Mouse (Mus musculus): ENCODE results near the gene Bhlhe40. TPM values are rescaled to one million over a fixed set of nuclear protein-coding genes. Genes with fewer than 3 reads are reported as not detected.

Bhlhe40 gene
- polyA plus RNA-seq (2015; fragmentation: Nextera tagmentation; extraction: Ambion mirVana): 7.3 and 8.9 TPM in 2 replicates

- Histone ChIP-seq H3K4me1 (ENCODE audit: control insufficient read depth, insufficient read depth, low read depth, low read length) (peaks cover 14% of the 10 kb centered on the region), H3K4me3 (ENCODE audit: low read length) (peak within 1 kb of the TSS; percentile 54), H3K9ac (ENCODE audit: low read depth, low read length) (peak within 1 kb of the TSS; percentile 70), H3K36me3 (ENCODE audit: control insufficient read depth, insufficient read depth, low read length) (0 out of 2 replicates have a peak, but pooled peaks cover 5% of the 10 kb centered on the region), H3K4me2 (ENCODE audit: low read length) (peak within 1 kb of the TSS; percentile 95), H3K9me3 (ENCODE audit: control insufficient read depth, low read length) (no peaks in the 10 kb centered on the region), H3K27me3 (replicated peaks; ENCODE audit: control insufficient read depth, insufficient read depth, low read length) (no peaks in the 10 kb centered on the region; the same call in 1 of the 2 replicates), H3K27ac (ENCODE audit: low read depth, low read length) (peak within 1 kb of the TSS; percentile 95)
- WGBS: under 1% methylated on average over 34 of the region's 43 CpGs
- ATAC-seq: peak; percentile 89
Measured at GRCm38 (mm10) chr6:108660206-108660877, at the start of gene Bhlhe40. Gene Bhlhe40, plus strand, starts transcription at chr6:108660629.

GRCm38 (mm10) chr6:108611663-108612062 lies 48.8 kb upstream of the Bhlhe40 start:
- Histone ChIP-seq H3K36me3 (ENCODE audit: control insufficient read depth, insufficient read depth, low read length) (no peaks in the 10 kb centered on the region), H3K27me3 (replicated peaks; ENCODE audit: control insufficient read depth, insufficient read depth, low read length) (no peaks in the 10 kb centered on the region), H3K9me3 (ENCODE audit: control insufficient read depth, low read length) (no peaks in the 10 kb centered on the region), H3K9ac (ENCODE audit: low read depth, low read length) (no peak overlapping the region), H3K27ac (ENCODE audit: low read depth, low read length) (no peak overlapping the region), H3K4me2 (ENCODE audit: low read length) (no peak overlapping the region), H3K4me1 (ENCODE audit: control insufficient read depth, insufficient read depth, low read depth, low read length) (no peaks in the 10 kb centered on the region), H3K4me3 (ENCODE audit: low read length) (no peak overlapping the region)
- 68% methylated on average over 3 of the region's 3 CpGs for WGBS
- no peak for ATAC-seq

GRCm38 (mm10) chr6:108618025-108618424 lies 42.4 kb upstream of the Bhlhe40 start:
- no peaks in the 10 kb centered on the region for H3K36me3 ChIP-seq (ENCODE audit: control insufficient read depth, insufficient read depth, low read length)
- no peak for ATAC-seq
- 93% methylated on average over 10 of the region's 10 CpGs for WGBS

GRCm38 (mm10) chr6:108623028-108623565 lies 37.3 kb upstream of the Bhlhe40 start:
- Histone ChIP-seq H3K4me3 (ENCODE audit: low read length) (no peak overlapping the region), H3K27ac (ENCODE audit: low read depth, low read length) (no peak overlapping the region), H3K4me1 (ENCODE audit: control insufficient read depth, insufficient read depth, low read depth, low read length) (no peaks in the 10 kb centered on the region), H3K27me3 (replicated peaks; ENCODE audit: control insufficient read depth, insufficient read depth, low read length) (no peaks in the 10 kb centered on the region), H3K36me3 (ENCODE audit: control insufficient read depth, insufficient read depth, low read length) (no peaks in the 10 kb centered on the region), H3K9me3 (ENCODE audit: control insufficient read depth, low read length) (no peaks in the 10 kb centered on the region; the same call in 1 of the 2 replicates), H3K4me2 (ENCODE audit: low read length) (no peak overlapping the region), H3K9ac (ENCODE audit: low read depth, low read length) (no peak overlapping the region)
- WGBS: 88% methylated on average over 4 of the region's 4 CpGs
- ATAC-seq: no peak

More at GRCm38 (mm10) chr6:108618025-108618424, 42.4 kb upstream of the Bhlhe40 start:
- H3K4me1 ChIP-seq (ENCODE audit: control insufficient read depth, insufficient read depth, low read depth, low read length): no peaks in the 10 kb centered on the region
- H3K9ac ChIP-seq (ENCODE audit: low read depth, low read length): no peak overlapping the region
- H3K4me3 ChIP-seq (ENCODE audit: low read length): no peak overlapping the region
- H3K27me3 ChIP-seq (replicated peaks; ENCODE audit: control insufficient read depth, insufficient read depth, low read length): no peaks in the 10 kb centered on the region
- no peak overlapping the region for H3K27ac ChIP-seq (ENCODE audit: low read depth, low read length)
- H3K4me2 ChIP-seq (ENCODE audit: low read length): no peak overlapping the region
- no peaks in the 10 kb centered on the region for H3K9me3 ChIP-seq (ENCODE audit: control insufficient read depth, low read length)

GRCm38 (mm10) chr6:108624915-108625314 lies 35.5 kb upstream of the Bhlhe40 start:
- Histone ChIP-seq H3K9me3 (ENCODE audit: control insufficient read depth, low read length) (peaks cover 2% of the 10 kb centered on the region), H3K9ac (ENCODE audit: low read depth, low read length) (no peak overlapping the region), H3K4me1 (ENCODE audit: control insufficient read depth, insufficient read depth, low read depth, low read length) (no peaks in the 10 kb centered on the region), H3K27me3 (replicated peaks; ENCODE audit: control insufficient read depth, insufficient read depth, low read length) (no peaks in the 10 kb centered on the region), H3K4me3 (ENCODE audit: low read length) (no peak overlapping the region), H3K27ac (ENCODE audit: low read depth, low read length) (no peak overlapping the region), H3K36me3 (ENCODE audit: control insufficient read depth, insufficient read depth, low read length) (no peaks in the 10 kb centered on the region), H3K4me2 (ENCODE audit: low read length) (no peak overlapping the region)
- ATAC-seq: no peak
- 88% methylated on average over 4 of the region's 4 CpGs for WGBS

- no peak overlapping the region for H3K27ac ChIP-seq (ENCODE audit: low read depth, low read length)
- no peaks in the 10 kb centered on the region for H3K36me3 ChIP-seq (ENCODE audit: control insufficient read depth, insufficient read depth, low read length)
- H3K27me3 ChIP-seq (replicated peaks; ENCODE audit: control insufficient read depth, insufficient read depth, low read length): no peaks in the 10 kb centered on the region
- H3K9ac ChIP-seq (ENCODE audit: low read depth, low read length): no peak overlapping the region
- H3K4me1 ChIP-seq (ENCODE audit: control insufficient read depth, insufficient read depth, low read depth, low read length): no peaks in the 10 kb centered on the region
- no peak overlapping the region for H3K4me2 ChIP-seq (ENCODE audit: low read length)
- H3K4me3 ChIP-seq (ENCODE audit: low read length): no peak overlapping the region
- H3K9me3 ChIP-seq (ENCODE audit: control insufficient read depth, low read length): peaks cover 5% of the 10 kb centered on the region
- ATAC-seq: no peak
Measured at GRCm38 (mm10) chr6:108630701-108631100, 29.7 kb upstream of the Bhlhe40 start.

GRCm38 (mm10) chr6:108638157-108638833 lies 22.1 kb upstream of the Bhlhe40 start:
- Histone ChIP-seq H3K27ac (ENCODE audit: low read depth, low read length) (no peak overlapping the region), H3K4me1 (ENCODE audit: control insufficient read depth, insufficient read depth, low read depth, low read length) (no peaks in the 10 kb centered on the region), H3K36me3 (ENCODE audit: control insufficient read depth, insufficient read depth, low read length) (no peaks in the 10 kb centered on the region), H3K9ac (ENCODE audit: low read depth, low read length) (no peak overlapping the region), H3K9me3 (ENCODE audit: control insufficient read depth, low read length) (no peaks in the 10 kb centered on the region), H3K4me3 (ENCODE audit: low read length) (no peak overlapping the region), H3K27me3 (replicated peaks; ENCODE audit: control insufficient read depth, insufficient read depth, low read length) (no peaks in the 10 kb centered on the region), H3K4me2 (ENCODE audit: low read length) (no peak overlapping the region)
- WGBS: 89% methylated on average over 6 of the region's 6 CpGs
- ATAC-seq: no peak

- 79% methylated on average over 7 of the region's 7 CpGs for WGBS
- H3K27ac ChIP-seq (ENCODE audit: low read depth, low read length): no peak overlapping the region
Measured at GRCm38 (mm10) chr6:108642020-108642419, 18.4 kb upstream of the Bhlhe40 start.

GRCm38 (mm10) chr6:108643035-108643434 lies 17.4 kb upstream of the Bhlhe40 start:
- Histone ChIP-seq H3K36me3 (ENCODE audit: control insufficient read depth, insufficient read depth, low read length) (no peaks in the 10 kb centered on the region), H3K9ac (ENCODE audit: low read depth, low read length) (no peak overlapping the region), H3K27me3 (replicated peaks; ENCODE audit: control insufficient read depth, insufficient read depth, low read length) (no peaks in the 10 kb centered on the region), H3K4me2 (ENCODE audit: low read length) (no peak overlapping the region), H3K9me3 (ENCODE audit: control insufficient read depth, low read length) (no peaks in the 10 kb centered on the region), H3K4me1 (ENCODE audit: control insufficient read depth, insufficient read depth, low read depth, low read length) (no peaks in the 10 kb centered on the region), H3K4me3 (ENCODE audit: low read length) (no peak overlapping the region), H3K27ac (ENCODE audit: low read depth, low read length) (no peak overlapping the region)
- 72% methylated on average over 6 of the region's 6 CpGs for whole genome bisulfite sequencing
- ATAC-seq: no peak

More at GRCm38 (mm10) chr6:108642020-108642419, 18.4 kb upstream of the Bhlhe40 start:
- Histone ChIP-seq H3K27me3 (replicated peaks; ENCODE audit: control insufficient read depth, insufficient read depth, low read length) (no peaks in the 10 kb centered on the region), H3K9me3 (ENCODE audit: control insufficient read depth, low read length) (no peaks in the 10 kb centered on the region), H3K36me3 (ENCODE audit: control insufficient read depth, insufficient read depth, low read length) (no peaks in the 10 kb centered on the region), H3K4me1 (ENCODE audit: control insufficient read depth, insufficient read depth, low read depth, low read length) (no peaks in the 10 kb centered on the region), H3K4me3 (ENCODE audit: low read length) (no peak overlapping the region), H3K9ac (ENCODE audit: low read depth, low read length) (no peak overlapping the region), H3K4me2 (ENCODE audit: low read length) (no peak overlapping the region)
- ATAC-seq: no peak

All from hindbrain, embryonic 16.5 days (tissue).